Mouse (Mus musculus) embryonic facial prominence, embryonic 15.5 days (tissue): Measurements from ENCODE around the gene Grxcr1. TPM values are rescaled to one million over a fixed set of nuclear protein-coding genes. Genes with fewer than 3 reads are reported as not detected.

ENCODE experiments used
- ATAC-seq: fragments of 200-750 bp; cut with Nextera tagmentation; 2 replicates; pipeline ENCODE4 v1.8.0; 2017; ENCODE audit warnings: low read depth, moderate TSS enrichment; ENCODE audit not compliant: insufficient number of reproducible peaks, low FRiP score, low TSS enrichment
- H3K27ac ChIP-seq: fragments of 300-500 bp; sonication (generic); replicated peaks from 2 replicates; pipeline ENCODE4 v1.5.1; 2015; ENCODE audit warnings: mild to moderate bottlenecking, inconsistent platforms
- H3K27me3 ChIP-seq: fragments of 300-500 bp; sonication (generic); 2 replicates; pipeline ENCODE4 v1.6.1; 2015; ENCODE audit warnings: inconsistent platforms
- H3K36me3 ChIP-seq: fragments of 300-500 bp; sonication (generic); 2 replicates; pipeline ENCODE4 v1.6.1; 2015; ENCODE audit warnings: mild to moderate bottlenecking, inconsistent platforms
- H3K4me1 ChIP-seq: fragments of 300-500 bp; sonication (generic); 2 replicates; pipeline ENCODE4 v1.6.1; 2015; ENCODE audit warnings: inconsistent platforms
- H3K4me2 ChIP-seq: fragments of 300-500 bp; sonication (generic); replicated peaks from 2 replicates; pipeline ENCODE4 v1.6.1; 2015; ENCODE audit warnings: mild to moderate bottlenecking, inconsistent platforms
- H3K4me3 ChIP-seq: fragments of 300-500 bp; sonication (generic); replicated peaks from 2 replicates; pipeline ENCODE4 v1.5.1; 2015; ENCODE audit warnings: mild to moderate bottlenecking, inconsistent platforms
- H3K9ac ChIP-seq: fragments of 300-500 bp; sonication (generic); 2 replicates; pipeline ENCODE4 v1.6.1; 2015; ENCODE audit warnings: inconsistent platforms
- H3K9me3 ChIP-seq: fragments of 300-500 bp; sonication (generic); replicated peaks from 2 replicates; pipeline ENCODE4 v1.6.1; 2016; ENCODE audit warnings: inconsistent platforms
- WGBS: fragments of 180-500 bp; shearing (Covaris S2); methylation state at CpG from one replicate; pipeline ENCODE4 v1.1.7; 2015; 5-methylcytosine and 5-hydroxymethylcytosine counted together
- polyA plus RNA-seq: library from polyadenylated mRNA; unstranded; fragments of >200 nt; fragmentation: Nextera tagmentation; extraction: Ambion mirVana; gene quantifications from 2 replicates; pipeline ENCODE4 v1.2.1, GENCODE M21; 2015

Grxcr1 gene
- polyA plus RNA-seq, 1 experiment from 2014 or later, result not detected

GRCm38 (mm10) chr5:68033345-68033744 lies 1.7 kb downstream of the Grxcr1 start:
- Histone ChIP-seq H3K4me1 (no peaks in the 10 kb centered on the region), H3K9me3 (no peaks in the 10 kb centered on the region), H3K9ac (no peak overlapping the region), H3K4me3 (no peak overlapping the region), H3K36me3 (no peaks in the 10 kb centered on the region), H3K27ac (no peak overlapping the region), H3K27me3 (no peaks in the 10 kb centered on the region), H3K4me2 (no peak overlapping the region)
- WGBS, result 83% methylated on average over 2 of the region's 2 CpGs
- ATAC-seq, result no peak

GRCm38 (mm10) chr5:68039077-68039476 lies 7.4 kb downstream of the Grxcr1 start:
- Histone ChIP-seq H3K4me3 (no peak overlapping the region), H3K4me2 (no peak overlapping the region), H3K27ac (no peak overlapping the region), H3K9me3 (no peaks in the 10 kb centered on the region), H3K27me3 (no peaks in the 10 kb centered on the region), H3K9ac (no peak overlapping the region), H3K4me1 (no peaks in the 10 kb centered on the region), H3K36me3 (no peaks in the 10 kb centered on the region)
- no peak for ATAC-seq
- 76% methylated on average over 2 of the region's 2 CpGs for WGBS

- H3K9ac ChIP-seq, result no peak overlapping the region
- no peaks in the 10 kb centered on the region for H3K4me1 ChIP-seq
- 89% methylated on average over 5 of the region's 5 CpGs for WGBS
- H3K4me3 ChIP-seq, result no peak overlapping the region
- no peaks in the 10 kb centered on the region for H3K27me3 ChIP-seq
- no peak overlapping the region for H3K27ac ChIP-seq
- no peaks in the 10 kb centered on the region for H3K9me3 ChIP-seq
- no peak overlapping the region for H3K4me2 ChIP-seq
- no peak for ATAC-seq
- H3K36me3 ChIP-seq, result no peaks in the 10 kb centered on the region
Observed at GRCm38 (mm10) chr5:68043339-68043738, 11.7 kb downstream of the Grxcr1 start.

GRCm38 (mm10) chr5:68048783-68049182 lies 17.1 kb downstream of the Grxcr1 start:
- no peak overlapping the region for H3K4me3 ChIP-seq
- no peaks in the 10 kb centered on the region for H3K27me3 ChIP-seq
- H3K27ac ChIP-seq, result no peak overlapping the region
- no peaks in the 10 kb centered on the region for H3K36me3 ChIP-seq
- no peak overlapping the region for H3K9ac ChIP-seq
- H3K4me1 ChIP-seq, result no peaks in the 10 kb centered on the region
- 50% methylated on average over 4 of the region's 4 CpGs for WGBS
- ATAC-seq, result no peak
- no peak overlapping the region for H3K4me2 ChIP-seq
- no peaks in the 10 kb centered on the region for H3K9me3 ChIP-seq

GRCm38 (mm10) chr5:68049536-68049935 lies 17.9 kb downstream of the Grxcr1 start:
- no peaks in the 10 kb centered on the region for H3K36me3 ChIP-seq
- no peak for ATAC-seq
- no peak overlapping the region for H3K4me2 ChIP-seq
- no peaks in the 10 kb centered on the region for H3K27me3 ChIP-seq
- no peaks in the 10 kb centered on the region for H3K9me3 ChIP-seq
- H3K4me1 ChIP-seq, result no peaks in the 10 kb centered on the region
- no peak overlapping the region for H3K9ac ChIP-seq
- no peak overlapping the region for H3K27ac ChIP-seq
- no peak overlapping the region for H3K4me3 ChIP-seq
- WGBS, result 33% methylated on average over 4 of the region's 4 CpGs

- H3K9ac ChIP-seq, result no peak overlapping the region
- H3K36me3 ChIP-seq, result no peaks in the 10 kb centered on the region
- H3K4me1 ChIP-seq, result no peaks in the 10 kb centered on the region
- 34% methylated on average over 5 of the region's 5 CpGs for WGBS
- no peaks in the 10 kb centered on the region for H3K27me3 ChIP-seq
- ATAC-seq, result no peak
- H3K27ac ChIP-seq, result no peak overlapping the region
- H3K4me2 ChIP-seq, result no peak overlapping the region
- H3K4me3 ChIP-seq, result no peak overlapping the region
- no peaks in the 10 kb centered on the region for H3K9me3 ChIP-seq
Observed at GRCm38 (mm10) chr5:68051101-68051500, 19.5 kb downstream of the Grxcr1 start.

GRCm38 (mm10) chr5:68057574-68057973 lies 25.9 kb downstream of the Grxcr1 start:
- no peaks in the 10 kb centered on the region for H3K27me3 ChIP-seq
- WGBS, result 68% methylated on average over 3 of the region's 3 CpGs

GRCm38 (mm10) chr5:68068694-68069093 lies 37.1 kb downstream of the Grxcr1 start:
- H3K9ac ChIP-seq, result no peak overlapping the region
- H3K9me3 ChIP-seq, result no peaks in the 10 kb centered on the region
- H3K4me1 ChIP-seq, result no peaks in the 10 kb centered on the region
- H3K36me3 ChIP-seq, result no peaks in the 10 kb centered on the region
- H3K27me3 ChIP-seq, result no peaks in the 10 kb centered on the region
- WGBS, result 66% methylated on average over 4 of the region's 4 CpGs
- no peak overlapping the region for H3K27ac ChIP-seq
- no peak overlapping the region for H3K4me2 ChIP-seq
- no peak for ATAC-seq
- H3K4me3 ChIP-seq, result no peak overlapping the region

More at GRCm38 (mm10) chr5:68057574-68057973, 25.9 kb downstream of the Grxcr1 start:
- H3K9ac ChIP-seq, result no peak overlapping the region
- no peak overlapping the region for H3K4me2 ChIP-seq
- H3K4me3 ChIP-seq, result no peak overlapping the region
- H3K27ac ChIP-seq, result no peak overlapping the region
- ATAC-seq, result no peak
- H3K9me3 ChIP-seq, result no peaks in the 10 kb centered on the region
- H3K4me1 ChIP-seq, result no peaks in the 10 kb centered on the region
- H3K36me3 ChIP-seq, result no peaks in the 10 kb centered on the region

GRCm38 (mm10) chr5:68070308-68070707 lies 38.7 kb downstream of the Grxcr1 start:
- no peaks in the 10 kb centered on the region for H3K4me1 ChIP-seq
- H3K9me3 ChIP-seq, result no peaks in the 10 kb centered on the region
- 66% methylated on average over 3 of the region's 3 CpGs for WGBS
- H3K4me3 ChIP-seq, result no peak overlapping the region
- no peak overlapping the region for H3K4me2 ChIP-seq
- no peak for ATAC-seq
- H3K9ac ChIP-seq, result no peak overlapping the region
- no peak overlapping the region for H3K27ac ChIP-seq
- no peaks in the 10 kb centered on the region for H3K27me3 ChIP-seq
- no peaks in the 10 kb centered on the region for H3K36me3 ChIP-seq

GRCm38 (mm10) chr5:68071857-68072256 lies 40.2 kb downstream of the Grxcr1 start:
- no peaks in the 10 kb centered on the region for H3K9me3 ChIP-seq
- no peak overlapping the region for H3K27ac ChIP-seq
- no peak overlapping the region for H3K4me3 ChIP-seq
- H3K4me1 ChIP-seq, result no peaks in the 10 kb centered on the region
- no peaks in the 10 kb centered on the region for H3K27me3 ChIP-seq
- WGBS, result 72% methylated on average over 4 of the region's 4 CpGs
- no peak overlapping the region for H3K4me2 ChIP-seq
- H3K36me3 ChIP-seq, result no peaks in the 10 kb centered on the region
- H3K9ac ChIP-seq, result no peak overlapping the region
- no peak for ATAC-seq

- no peak overlapping the region for H3K4me2 ChIP-seq
- H3K9me3 ChIP-seq, result no peaks in the 10 kb centered on the region
- H3K36me3 ChIP-seq, result no peaks in the 10 kb centered on the region
- no peaks in the 10 kb centered on the region for H3K4me1 ChIP-seq
- H3K9ac ChIP-seq, result no peak overlapping the region
- no peak overlapping the region for H3K4me3 ChIP-seq
- 59% methylated on average over 7 of the region's 7 CpGs for WGBS
- no peak overlapping the region for H3K27ac ChIP-seq
- H3K27me3 ChIP-seq, result no peaks in the 10 kb centered on the region
- ATAC-seq, result no peak
Observed at GRCm38 (mm10) chr5:68086535-68087098, 55.0 kb downstream of the Grxcr1 start.

GRCm38 (mm10) chr5:68087174-68087573 lies 55.5 kb downstream of the Grxcr1 start:
- Histone ChIP-seq H3K27ac (no peak overlapping the region), H3K9ac (no peak overlapping the region), H3K4me2 (no peak overlapping the region), H3K4me3 (no peak overlapping the region), H3K9me3 (no peaks in the 10 kb centered on the region), H3K4me1 (no peaks in the 10 kb centered on the region), H3K27me3 (no peaks in the 10 kb centered on the region), H3K36me3 (no peaks in the 10 kb centered on the region)
- WGBS, result 59% methylated on average over 3 of the region's 3 CpGs
- ATAC-seq, result no peak
